Mouse (Mus musculus) cerebellum, postnatal 36 days (tissue): ENCODE measurements around the gene Scn4a.
"Not testable (repeated sequence)": the region's sequence is repeated elsewhere in the genome, so short reads cannot be mapped to it uniquely, and the experiment has no call there.

Source experiments
- DNase-seq, 2 experiments: peaks; one replicate each; pipeline ENCODE4 v3.0.0; 2021 to 2022; ENCODE audit warnings: mixed read lengths in 2 of 2

Scn4a gene

GRCm38 (mm10) chr11:106353188-106353587 is at the start of gene Scn4a:
Gene Scn4a (minus strand): TSS chr11:106353288.
- no peak for DNase-seq

GRCm38 (mm10) chr11:106398481-106398880 is 45.4 kb upstream of the Scn4a start:
- no peak for DNase-seq

- peak; percentile 19 to 20 for DNase-seq
Observed at GRCm38 (mm10) chr11:106397656-106398055, 44.6 kb upstream of the Scn4a start.

- DNase-seq, result not testable (repeated sequence)
Observed at GRCm38 (mm10) chr11:106394055-106394454, 41.0 kb upstream of the Scn4a start.

GRCm38 (mm10) chr11:106393331-106393616 is 40.2 kb upstream of the Scn4a start:
- no peak for DNase-seq

GRCm38 (mm10) chr11:106392597-106393330 is 39.7 kb upstream of the Scn4a start:
- no peak for DNase-seq

- peak; percentile 68 to 79 for DNase-seq
Observed at GRCm38 (mm10) chr11:106391546-106392188, 38.6 kb upstream of the Scn4a start.

- DNase-seq, result no peak
Observed at GRCm38 (mm10) chr11:106390757-106391156, 37.7 kb upstream of the Scn4a start.

- no peak for DNase-seq
Observed at GRCm38 (mm10) chr11:106389611-106390010, 36.5 kb upstream of the Scn4a start.

- no peak for DNase-seq
Observed at GRCm38 (mm10) chr11:106387791-106388216, 34.7 kb upstream of the Scn4a start, which contains the start of gene Icam2. Gene Icam2 (minus strand): TSS chr11:106388075.

GRCm38 (mm10) chr11:106387020-106387419 is 33.9 kb upstream of the Scn4a start:
- DNase-seq, result no peak

GRCm38 (mm10) chr11:106386409-106386808 is 33.3 kb upstream of the Scn4a start:
- no peak for DNase-seq

- no peak for DNase-seq
Observed at GRCm38 (mm10) chr11:106383051-106383790, 30.1 kb upstream of the Scn4a start.

- DNase-seq, result no peak
Observed at GRCm38 (mm10) chr11:106382424-106382823, 29.3 kb upstream of the Scn4a start.

- no peak for DNase-seq
Observed at GRCm38 (mm10) chr11:106381883-106382282, 28.8 kb upstream of the Scn4a start.

GRCm38 (mm10) chr11:106381011-106381410 is 27.9 kb upstream of the Scn4a start:
- no peak for DNase-seq

- no peak for DNase-seq
Observed at GRCm38 (mm10) chr11:106374979-106375378, 21.9 kb upstream of the Scn4a start.

GRCm38 (mm10) chr11:106374559-106374958 is 21.5 kb upstream of the Scn4a start:
- DNase-seq, result no peak

- DNase-seq, result no peak
Observed at GRCm38 (mm10) chr11:106373998-106374397, 20.9 kb upstream of the Scn4a start.

GRCm38 (mm10) chr11:106366316-106366715 is 13.2 kb upstream of the Scn4a start:
- DNase-seq, result peak; percentile 79 to 83

- no peak for DNase-seq
Observed at GRCm38 (mm10) chr11:106365366-106365765, 12.3 kb upstream of the Scn4a start, which contains the start of gene Prr29. Gene Prr29 (plus strand): TSS chr11:106365472.

GRCm38 (mm10) chr11:106364712-106365111 is 11.6 kb upstream of the Scn4a start:
- no peak for DNase-seq

- no peak for DNase-seq
Observed at GRCm38 (mm10) chr11:106359350-106359749, 6.3 kb upstream of the Scn4a start.
